Mouse (Mus musculus) G1E (cell line): ENCODE data around the gene Mab21l1. TPM values are rescaled to one million over a fixed set of nuclear protein-coding genes. Genes with fewer than 3 reads are reported as not detected.

ENCODE experiments used
- ATAC-seq: 2 replicates; pipeline ENCODE4 v1.8.0; 2016; ENCODE audit warnings: mild to moderate bottlenecking; ENCODE audit not compliant: insufficient number of reproducible peaks, poor library complexity, low FRiP score, severe bottlenecking; ENCODE audit errors: extremely low read depth
- DNase-seq: peaks from one replicate; pipeline ENCODE4 v3.0.0; 2012; ENCODE audit warnings: low spot score
- H3K27me3 ChIP-seq: 2 replicates; pipeline ENCODE4 v1.6.1; 2012; ENCODE audit warnings: mild to moderate bottlenecking, low read length, inconsistent platforms; ENCODE audit not compliant: insufficient read depth
- H3K36me3 ChIP-seq: replicated peaks from 2 replicates; pipeline ENCODE3; 2012; ENCODE audit warnings: mild to moderate bottlenecking, inconsistent platforms
- H3K4me1 ChIP-seq: 2 replicates; pipeline ENCODE4 v1.6.1; 2012; ENCODE audit warnings: low read depth, low read length, inconsistent platforms, mixed read lengths; ENCODE audit not compliant: insufficient read depth
- H3K4me3 ChIP-seq: 2 replicates; pipeline ENCODE4 v1.5.1; 2012; ENCODE audit warnings: low read depth, mild to moderate bottlenecking, inconsistent platforms, low read length, moderate library complexity, mixed read lengths
- H3K9me3 ChIP-seq: replicated peaks from 2 replicates; pipeline ENCODE4 v1.6.1; 2012; ENCODE audit warnings: inconsistent platforms
- CTCF ChIP-seq: IDR thresholded peaks from 2 replicates; pipeline ENCODE4 v1.5.1; 2012; ENCODE audit warnings: low read depth, low read length, inconsistent platforms, mixed read lengths
- GATA1 ChIP-seq: IDR thresholded peaks from 2 replicates; pipeline ENCODE4 v1.6.1; 2012; ENCODE audit warnings: borderline replicate concordance, low read length, inconsistent platforms, mixed read lengths
- GATA2 ChIP-seq: IDR thresholded peaks from 2 replicates; pipeline ENCODE4 v1.6.1; 2012; ENCODE audit warnings: low read depth, low read length, inconsistent platforms, borderline replicate concordance
- POLR2AphosphoS5 ChIP-seq: IDR thresholded peaks from 2 replicates; pipeline ENCODE4 v1.6.1; 2012; ENCODE audit warnings: low read depth, low read length, inconsistent platforms; ENCODE audit not compliant: insufficient replicate concordance
- TAL1 ChIP-seq: conservative IDR thresholded peaks from 2 replicates; pipeline ENCODE4 v1.6.1; 2012; ENCODE audit warnings: low read depth, low read length, inconsistent platforms, mixed read lengths
- polyA plus RNA-seq: library from polyadenylated mRNA; stranded (reverse); fragments of >175 nt; gene quantifications from 2 replicates; pipeline ENCODE4 v1.2.3, GENCODE M21; 2012
- total RNA-seq, 2 experiments: library from RNA; stranded (forward) in 1 of 2; stranded (reverse) in 1 of 2; fragments of 200-1000 nt in 1 of 2; fragments of >200 nt in 1 of 2; fragmentation: Nextera tagmentation in 1 of 2; gene quantifications; 2 replicates each; pipeline ENCODE4 v1.2.3; 2014 to 2017

The Mab21l1 gene
- total and polyA plus RNA-seq, 3 experiments, result 0.16 TPM; not detected in 2

GRCm38 (mm10) chr3:55782771-55783170 lies 461 bp downstream of the Mab21l1 start:
- Histone ChIP-seq H3K9me3 (peaks cover 26% of the 10 kb centered on the region), H3K4me3 (no peak overlapping the region; the same call in 1 of the 2 replicates), H3K36me3 (no peaks in the 10 kb centered on the region), H3K4me1 (no peaks in the 10 kb centered on the region), H3K27me3 (no peaks in the 10 kb centered on the region)
- DNase-seq, result no peak
- ATAC-seq, result no peak
- TF ChIP-seq GATA2, result no peak
- no peak for TF ChIP-seq GATA1
- TF ChIP-seq CTCF, result no peak
- no peak for TF ChIP-seq TAL1
- no peak for TF ChIP-seq POLR2AphosphoS5

- H3K4me1 ChIP-seq, result no peaks in the 10 kb centered on the region
- H3K4me3 ChIP-seq, result no peak overlapping the region
- no peak for TF ChIP-seq GATA2
- no peak for TF ChIP-seq TAL1
- no peak for TF ChIP-seq POLR2AphosphoS5
- no peak for TF ChIP-seq GATA1
- TF ChIP-seq CTCF, result no peak
- no peak for ATAC-seq
- H3K9me3 ChIP-seq, result peaks cover 26% of the 10 kb centered on the region
- H3K27me3 ChIP-seq, result no peaks in the 10 kb centered on the region
- no peak for DNase-seq
- H3K36me3 ChIP-seq, result no peaks in the 10 kb centered on the region
Observed at GRCm38 (mm10) chr3:55783171-55784081, 1.1 kb downstream of the Mab21l1 start.

- no peak for TF ChIP-seq POLR2AphosphoS5
- TF ChIP-seq GATA1, result no peak
- TF ChIP-seq GATA2, result no peak
- TF ChIP-seq CTCF, result no peak
- DNase-seq (no peak), ATAC-seq (no peak)
- Histone ChIP-seq H3K36me3 (no peaks in the 10 kb centered on the region), H3K9me3 (peaks cover 26% of the 10 kb centered on the region), H3K4me3 (no peak overlapping the region), H3K27me3 (no peaks in the 10 kb centered on the region), H3K4me1 (no peaks in the 10 kb centered on the region)
Observed at GRCm38 (mm10) chr3:55784101-55784500, 1.8 kb downstream of the Mab21l1 start.

GRCm38 (mm10) chr3:55785266-55785980 lies 3.1 kb downstream of the Mab21l1 start:
- TF ChIP-seq TAL1 (no peak), CTCF (no peak), GATA2 (no peak), POLR2AphosphoS5 (no peak), GATA1 (no peak)
- Histone ChIP-seq H3K27me3 (no peaks in the 10 kb centered on the region), H3K36me3 (no peaks in the 10 kb centered on the region), H3K4me3 (no peak overlapping the region), H3K4me1 (no peaks in the 10 kb centered on the region), H3K9me3 (peaks cover 20% of the 10 kb centered on the region)
- DNase-seq (no peak), ATAC-seq (no peak)

GRCm38 (mm10) chr3:55785981-55786725 lies 3.8 kb downstream of the Mab21l1 start:
- H3K36me3 ChIP-seq, result no peaks in the 10 kb centered on the region
- H3K27me3 ChIP-seq, result no peaks in the 10 kb centered on the region
- TF ChIP-seq TAL1 (no peak), POLR2AphosphoS5 (no peak), GATA2 (no peak), CTCF (no peak), GATA1 (no peak)

GRCm38 (mm10) chr3:55786835-55787486 lies 4.7 kb downstream of the Mab21l1 start:
- ATAC-seq (no peak), DNase-seq (no peak)
- H3K4me1 ChIP-seq, result no peaks in the 10 kb centered on the region
- no peaks in the 10 kb centered on the region for H3K27me3 ChIP-seq
- no peak overlapping the region for H3K4me3 ChIP-seq
- no peak for TF ChIP-seq TAL1
- TF ChIP-seq GATA2, result no peak
- no peak for TF ChIP-seq GATA1
- TF ChIP-seq POLR2AphosphoS5, result no peak
- TF ChIP-seq CTCF, result no peak
- H3K9me3 ChIP-seq, result peaks cover 16% of the 10 kb centered on the region
- H3K36me3 ChIP-seq, result no peaks in the 10 kb centered on the region

More at GRCm38 (mm10) chr3:55785981-55786725, 3.8 kb downstream of the Mab21l1 start:
- peaks cover 16% of the 10 kb centered on the region for H3K9me3 ChIP-seq
- H3K4me3 ChIP-seq, result no peak overlapping the region
- no peak for DNase-seq
- no peak for ATAC-seq
- H3K4me1 ChIP-seq, result no peaks in the 10 kb centered on the region
